Mouse (Mus musculus) cerebellum, postnatal 36 days (tissue): ENCODE data around the gene Dis3.
A peak's percentile ranks its signal among the peaks of the same experiment; 100 is the strongest.

Experiments used
- DNase-seq, 2 experiments: peaks; one replicate each; pipeline ENCODE4 v3.0.0; 2021 to 2022; ENCODE audit warnings: mixed read lengths in 2 of 2

The Dis3 gene

DNA sequence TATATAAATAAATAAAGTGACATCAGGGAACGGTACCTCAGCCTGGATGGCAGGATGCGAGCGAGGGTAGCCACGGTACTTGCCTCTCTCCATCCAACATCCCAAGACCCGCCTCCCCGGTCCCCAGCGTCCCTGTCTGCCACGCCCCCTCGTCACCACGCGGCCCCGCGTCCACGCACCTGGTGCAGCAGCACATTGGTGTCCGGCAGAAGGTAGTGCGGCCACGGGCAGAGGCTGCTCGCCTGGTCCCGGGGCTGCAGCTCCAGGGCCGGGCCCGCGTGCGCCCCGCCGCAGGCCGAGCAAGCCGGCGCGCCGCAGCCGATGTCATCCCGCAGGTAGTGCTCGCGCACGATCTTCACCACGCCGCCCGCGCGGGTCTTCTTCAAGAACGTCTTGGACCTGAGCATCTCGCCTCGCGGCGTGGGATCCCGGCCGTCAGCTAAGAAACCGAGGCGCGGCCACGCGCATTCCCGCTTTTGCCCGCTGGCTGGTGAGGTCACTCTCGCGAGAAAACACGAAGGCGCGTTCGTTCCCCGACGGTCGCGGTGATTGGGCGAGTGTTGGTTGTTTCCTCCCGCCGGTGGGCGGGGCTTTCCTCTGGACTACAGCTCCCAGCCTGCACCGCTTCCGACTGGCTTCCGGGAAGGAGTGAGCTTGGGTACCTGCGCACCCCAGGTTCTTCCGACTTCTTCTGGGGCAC is at the start of gene Dis3, which contains the start of gene Pibf1:
Dis3 (minus strand) TSS at position 504 of the 700 bp plus-strand sequence.
Pibf1 (plus strand) TSS at position 158 of the 700 bp plus-strand sequence.
- peak; percentile 99 for DNase-seq

DNA sequence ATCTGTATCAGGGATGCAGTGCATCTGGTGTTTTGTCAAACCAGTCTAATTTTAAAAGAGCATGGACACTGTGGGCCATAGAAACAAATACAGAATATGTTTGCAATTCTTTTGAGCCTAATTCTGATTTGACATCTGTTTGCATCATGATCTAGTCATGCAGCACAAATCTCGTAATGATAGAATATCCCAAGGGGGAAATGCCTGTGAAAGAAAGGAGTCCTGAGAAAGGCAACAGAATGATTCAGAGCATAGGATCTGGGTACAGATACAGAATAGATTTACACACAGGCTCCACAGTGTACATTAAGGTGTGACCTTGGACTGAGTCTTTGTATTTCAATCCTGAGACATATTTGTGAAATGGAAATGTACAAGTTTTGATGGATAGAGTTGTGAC is 47.3 kb upstream of the Dis3 start:
- no peak for DNase-seq

DNA sequence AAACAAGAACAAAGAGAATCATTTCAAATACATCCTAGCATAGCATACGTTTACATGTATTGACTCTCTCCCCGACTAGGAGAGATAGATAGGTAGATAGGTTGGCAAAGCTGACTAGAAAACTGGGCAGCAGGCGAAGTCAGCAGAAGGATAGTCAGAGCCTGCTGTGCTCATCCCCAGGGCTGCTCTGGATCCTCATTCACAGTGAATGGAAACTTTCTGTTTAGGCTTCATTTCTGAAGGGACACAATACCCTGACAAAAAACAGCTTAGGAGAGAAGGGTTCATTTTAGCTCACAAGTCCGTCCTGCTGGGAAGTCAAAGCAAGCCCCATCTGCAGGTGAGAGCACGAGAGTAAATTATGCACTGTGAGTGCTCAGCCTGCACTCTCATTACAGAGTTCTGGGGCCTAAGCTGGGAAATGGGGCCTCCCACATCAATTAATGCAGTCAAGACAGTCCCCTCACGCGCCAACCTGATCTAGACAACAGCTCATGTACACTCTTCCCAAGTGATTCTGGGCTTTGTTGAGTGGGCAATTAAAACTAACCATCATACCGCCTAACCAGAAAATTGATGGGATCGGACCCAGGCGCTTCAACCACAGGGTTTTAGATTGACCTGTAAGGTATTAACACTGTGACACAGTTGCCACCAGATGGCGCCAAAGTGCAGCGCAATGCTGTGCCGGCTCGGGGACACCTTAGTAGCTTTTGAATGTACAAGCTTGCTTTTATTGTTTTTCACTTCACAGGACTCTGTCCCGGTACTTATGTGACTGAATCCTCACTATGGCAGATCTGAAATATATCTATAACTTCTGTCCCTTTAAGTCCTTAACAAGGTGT is 42.4 kb upstream of the Dis3 start:
- DNase-seq = peak; percentile 83 to 86

DNA sequence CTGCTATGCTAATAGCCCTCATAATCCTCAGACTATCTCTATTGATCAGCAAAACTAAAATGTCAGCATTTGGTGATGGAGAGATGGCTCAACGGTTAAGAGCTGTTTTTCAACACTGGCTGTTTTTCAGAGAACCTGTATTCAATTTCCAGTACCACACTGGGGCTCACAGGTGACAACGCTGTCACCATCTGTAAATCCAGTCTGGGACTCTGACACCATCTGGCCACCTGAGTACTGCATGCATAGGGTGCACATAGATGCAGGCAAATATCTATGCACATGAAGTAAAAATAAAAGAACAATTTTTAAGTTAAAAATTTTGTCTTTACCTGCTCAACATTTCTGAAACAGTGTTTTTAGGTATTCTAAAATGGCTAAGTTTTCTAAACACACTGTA is 40.5 kb upstream of the Dis3 start:
- DNase-seq = peak; percentile 33 to 35

DNA sequence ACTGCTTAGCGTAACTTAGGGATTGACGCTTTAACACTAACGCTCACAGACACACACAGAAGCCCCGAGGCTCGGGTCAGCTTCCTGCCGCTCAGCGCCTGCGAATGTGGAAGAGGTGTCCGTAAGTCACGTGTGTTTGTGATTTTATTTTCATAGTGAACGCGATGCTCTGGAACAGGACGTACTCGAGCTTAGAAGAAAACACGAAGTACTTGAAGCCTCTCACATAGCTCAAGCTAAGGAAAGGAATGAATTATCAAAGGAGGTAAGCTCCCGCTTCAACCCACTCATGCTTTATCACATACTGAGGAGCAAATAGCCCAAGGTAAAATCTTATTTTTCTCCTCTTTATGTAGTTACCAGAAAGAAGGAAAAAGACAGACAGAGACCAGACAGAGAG is 36.7 kb upstream of the Dis3 start:
- DNase-seq = no peak

DNA sequence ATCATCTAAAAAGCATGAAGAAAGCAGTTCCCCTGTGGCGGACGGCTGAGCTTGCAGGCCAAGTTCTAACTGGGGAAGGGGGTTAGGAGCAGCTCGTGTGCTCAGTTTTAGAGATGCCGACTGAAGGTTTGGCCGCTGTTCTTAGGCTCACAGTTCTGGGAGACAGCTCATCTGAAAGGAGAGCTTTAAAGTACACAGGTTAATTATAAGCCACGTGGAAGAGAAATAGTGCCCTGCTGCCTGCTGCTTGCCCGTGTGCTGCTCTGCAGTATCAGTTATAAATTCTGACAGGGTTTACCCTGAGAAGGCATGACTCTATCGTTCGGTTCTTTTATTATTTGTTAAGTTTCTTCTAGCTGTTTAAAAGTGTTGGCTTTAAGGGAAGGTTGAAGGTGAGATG is 36.2 kb upstream of the Dis3 start:
- no peak for DNase-seq

DNA sequence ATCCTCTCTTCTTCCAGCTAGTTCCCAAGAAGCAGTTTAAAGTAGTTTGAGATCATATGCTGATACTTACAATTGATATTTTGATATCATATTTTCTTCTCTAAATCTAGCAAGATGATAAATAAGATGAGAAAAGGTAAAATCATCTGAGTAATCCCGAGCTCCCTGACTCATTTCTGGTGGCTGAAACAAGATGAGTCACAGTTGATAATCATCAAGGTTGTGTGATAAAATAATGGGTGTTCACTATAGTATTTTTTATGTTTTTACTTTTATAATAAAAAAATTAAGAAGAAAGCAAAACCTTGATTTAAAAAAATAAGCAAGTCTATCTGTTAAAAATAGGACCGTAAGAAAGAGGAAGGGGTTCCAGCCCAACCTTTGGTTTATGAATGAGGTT is 34.5 kb upstream of the Dis3 start:
- DNase-seq = no peak

DNA sequence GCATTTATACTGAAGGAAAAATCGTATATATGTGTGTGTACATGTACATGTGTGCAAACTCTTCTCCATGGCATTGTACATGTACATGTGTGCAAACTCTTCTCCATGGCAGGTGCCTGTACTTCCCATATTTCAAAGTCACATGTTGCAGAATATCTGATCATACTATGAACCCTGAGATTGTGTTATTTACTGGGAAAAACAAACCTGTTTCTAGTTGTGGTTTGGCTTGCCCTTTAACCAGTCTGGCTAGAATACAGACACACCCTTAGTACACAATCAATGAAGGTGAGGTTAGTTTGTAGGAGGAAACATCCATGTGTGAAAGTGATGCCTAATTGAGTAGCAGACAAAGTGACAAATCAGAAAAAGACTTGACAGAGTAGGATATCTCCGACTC is 29.5 kb upstream of the Dis3 start:
- no peak for DNase-seq

DNA sequence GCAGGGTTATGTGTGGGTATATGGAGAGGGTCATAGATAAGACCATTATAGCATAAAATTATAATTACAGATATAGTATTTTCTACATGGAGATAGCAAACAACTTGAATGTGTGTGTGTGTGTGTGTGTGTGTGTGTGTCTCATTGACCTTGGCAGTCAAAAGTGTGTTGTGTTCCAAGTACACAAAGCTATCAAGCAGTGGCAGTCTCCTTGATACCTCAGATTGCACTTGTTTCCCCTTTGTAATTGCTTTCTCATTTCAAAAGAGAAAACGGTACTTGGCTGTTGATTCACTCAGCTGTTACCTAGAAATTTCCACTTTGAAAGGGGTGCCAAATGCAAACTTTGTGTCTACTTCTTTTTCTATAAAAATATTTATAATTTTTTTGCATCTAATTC is 27.9 kb upstream of the Dis3 start:
- no peak for DNase-seq

DNA sequence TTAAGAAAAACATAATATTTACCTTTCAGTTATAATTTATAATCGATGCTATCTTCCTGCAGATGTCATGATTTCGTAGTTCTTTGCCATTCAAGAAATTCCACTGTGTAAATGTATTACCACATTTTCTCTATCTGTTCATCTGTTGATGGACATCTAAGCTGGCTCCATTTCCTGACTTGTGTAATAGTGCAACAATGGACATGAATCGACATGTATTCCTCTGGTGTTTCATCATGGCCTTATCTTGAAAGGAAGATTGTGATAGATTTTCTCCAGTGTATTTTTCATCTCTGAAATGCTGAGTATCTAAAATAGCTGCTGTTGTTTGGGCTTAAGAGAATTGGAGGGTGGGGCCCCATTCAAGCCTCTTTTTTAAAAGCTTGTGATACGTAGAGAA is 27.1 kb upstream of the Dis3 start:
- DNase-seq = no peak

DNA sequence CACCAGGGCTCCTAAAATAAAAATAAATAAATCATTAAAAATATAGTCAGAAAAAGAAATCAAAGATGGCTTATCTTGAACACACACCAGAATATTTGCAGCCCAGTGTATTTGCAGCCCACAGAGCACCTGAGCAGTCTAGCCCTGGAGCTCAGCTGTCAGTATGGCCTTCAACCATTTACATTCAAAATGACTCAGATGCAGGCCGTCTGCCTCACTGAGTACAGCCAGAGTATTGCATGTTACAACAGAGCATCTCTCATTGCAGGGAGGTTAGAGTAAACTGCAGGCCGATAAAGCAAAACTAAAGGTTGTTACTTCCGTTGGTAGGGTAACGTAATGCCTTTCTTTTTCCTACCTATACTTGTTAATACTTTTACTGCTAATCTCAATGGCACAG is 24.5 kb upstream of the Dis3 start:
- no peak for DNase-seq

DNA sequence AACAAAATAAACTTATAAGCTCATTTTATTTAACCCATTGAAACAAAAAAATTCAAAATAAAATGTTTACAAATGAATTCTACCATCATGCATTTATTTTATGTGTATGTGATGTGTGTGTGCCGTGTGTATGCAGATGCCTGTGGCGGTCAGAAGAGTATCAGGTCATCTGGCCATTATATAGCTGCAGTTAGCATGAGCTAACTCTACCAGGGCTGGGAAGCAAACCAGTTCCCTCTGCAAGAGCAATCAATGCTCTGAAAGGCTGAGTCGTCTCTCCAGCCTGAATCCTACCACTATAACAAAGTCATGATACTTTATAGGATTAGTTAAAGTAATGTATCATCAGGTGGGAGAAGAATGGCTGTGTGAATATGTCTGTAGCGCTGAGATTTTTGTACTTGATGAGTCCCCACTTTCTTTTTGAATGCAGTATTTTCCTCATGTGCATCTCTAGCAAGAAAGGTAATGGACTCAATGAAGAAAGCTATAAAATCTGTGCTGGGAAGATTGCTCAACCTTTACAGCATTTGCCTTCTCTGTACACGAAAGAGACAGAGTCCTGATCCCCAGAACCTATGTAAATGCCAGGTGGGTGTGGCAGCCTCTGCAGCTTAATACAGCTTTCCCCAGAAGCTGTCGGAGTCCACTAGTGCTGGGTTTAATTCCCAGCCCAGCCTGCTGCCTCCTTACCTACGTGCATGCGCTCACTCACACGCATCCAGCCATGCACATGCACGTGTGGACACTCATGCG is 22.2 kb upstream of the Dis3 start:
- DNase-seq = no peak

DNA sequence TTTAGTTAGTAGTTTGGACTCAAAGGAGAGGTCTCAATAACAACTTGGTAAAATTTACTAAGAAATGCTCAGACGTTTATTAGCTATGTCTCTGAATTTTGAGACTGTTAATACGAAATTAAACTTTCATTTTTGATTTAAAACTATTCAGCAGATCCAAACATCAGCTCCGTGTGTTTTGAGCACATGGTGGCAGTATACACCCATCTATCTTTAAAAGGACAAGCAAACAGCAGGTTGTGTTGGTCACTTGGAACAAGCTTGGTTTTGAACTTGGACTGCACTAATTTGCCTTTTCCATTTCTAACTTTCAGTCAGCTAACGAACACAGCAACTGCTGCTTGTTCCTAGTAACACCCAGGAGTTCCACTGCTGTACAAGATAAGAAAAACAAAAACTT is 18.0 kb upstream of the Dis3 start:
- no peak for DNase-seq

DNA sequence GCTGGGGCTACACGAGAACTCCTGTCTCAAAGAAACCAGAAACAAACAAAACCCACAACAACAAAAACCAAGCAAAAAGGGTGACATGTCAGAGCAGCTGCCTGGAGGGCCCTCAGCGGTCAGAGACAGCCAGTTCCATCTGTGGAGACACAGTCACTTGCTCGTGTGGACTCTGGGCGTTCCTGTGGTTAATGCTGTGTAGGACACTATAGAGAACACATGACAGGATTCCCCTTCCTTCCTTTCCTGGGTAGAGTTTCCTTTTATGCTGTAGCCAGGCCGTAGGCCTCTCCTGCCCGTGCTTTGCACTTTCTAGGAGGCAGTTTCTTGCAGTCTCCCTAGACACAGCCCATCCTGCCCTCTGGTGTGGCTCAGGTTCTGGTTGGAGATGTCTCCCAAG is 9.2 kb upstream of the Dis3 start:
- DNase-seq = no peak

DNA sequence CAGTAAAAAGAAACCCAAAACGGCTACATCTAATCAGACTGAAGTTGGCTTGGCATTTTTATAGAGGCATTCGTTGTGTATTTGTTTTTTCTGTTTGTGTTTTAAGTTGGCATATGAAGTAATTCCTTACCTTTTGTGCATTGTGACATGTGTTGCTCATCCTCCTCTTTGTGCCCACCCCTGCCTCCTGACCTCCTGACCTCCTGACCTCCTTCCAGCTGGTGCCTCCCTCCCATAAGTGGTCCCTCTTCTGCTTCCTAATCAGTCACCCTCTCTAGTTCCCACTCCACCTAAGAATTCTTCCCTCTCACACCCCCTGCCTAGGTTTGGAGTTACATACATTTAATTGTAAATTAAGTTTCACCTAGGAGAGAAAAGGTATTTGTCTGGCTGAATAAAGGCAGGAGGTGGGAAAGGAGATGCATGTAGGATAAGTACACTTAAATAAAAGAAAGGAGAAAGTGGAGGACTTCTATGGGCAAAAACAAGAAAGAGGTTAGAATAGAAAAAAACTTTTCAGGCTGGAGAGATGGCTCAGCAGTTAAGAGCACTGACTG is 8.1 kb upstream of the Dis3 start:
- DNase-seq = no peak

DNA sequence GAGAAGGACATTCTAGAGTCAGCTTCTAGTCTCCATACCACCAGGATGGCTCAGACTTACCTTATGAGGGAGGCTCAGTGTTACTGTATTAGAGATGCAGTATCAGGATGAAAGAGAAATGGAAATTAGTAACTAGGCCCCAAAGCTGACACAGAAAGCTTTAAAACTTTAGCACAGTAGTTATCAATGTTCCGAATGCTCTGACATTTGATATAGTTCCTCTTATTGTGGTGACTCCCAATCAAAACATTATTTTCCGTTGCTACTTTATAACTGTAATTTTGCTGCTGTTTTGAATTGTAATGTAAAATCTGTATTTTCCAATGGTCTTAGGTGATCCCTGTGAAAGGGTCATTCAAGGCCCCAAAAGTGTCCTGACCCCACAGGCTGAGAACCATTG is 7.1 kb upstream of the Dis3 start:
- no peak for DNase-seq

DNA sequence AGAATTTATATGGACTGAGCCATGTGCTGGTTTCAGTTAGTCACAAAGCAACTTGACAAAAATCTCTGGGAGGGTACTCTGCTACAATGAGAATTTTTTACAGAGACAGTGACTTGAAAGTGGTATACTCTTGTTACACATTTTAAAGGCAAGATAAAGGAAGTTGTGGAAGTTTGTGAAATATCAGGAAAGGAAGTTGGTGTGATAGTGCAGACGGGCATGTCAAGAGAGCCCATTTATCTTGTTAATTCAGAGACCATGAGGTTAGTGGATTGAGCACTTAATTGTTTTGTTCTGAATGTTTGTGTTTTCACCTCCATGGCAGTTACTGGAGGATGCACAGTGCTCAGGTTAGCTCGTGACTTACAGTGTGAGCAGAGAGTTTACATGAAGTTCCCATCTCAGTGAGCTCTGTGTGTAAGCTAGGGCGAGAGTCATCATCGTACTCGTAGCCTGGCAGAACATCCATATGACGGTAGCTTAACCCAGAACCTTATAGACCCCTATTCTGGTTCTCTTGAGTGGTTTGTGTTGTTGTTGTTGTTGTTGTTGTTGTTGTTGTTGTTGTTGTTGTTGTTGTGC is 5.1 kb upstream of the Dis3 start:
- DNase-seq = no peak

DNA sequence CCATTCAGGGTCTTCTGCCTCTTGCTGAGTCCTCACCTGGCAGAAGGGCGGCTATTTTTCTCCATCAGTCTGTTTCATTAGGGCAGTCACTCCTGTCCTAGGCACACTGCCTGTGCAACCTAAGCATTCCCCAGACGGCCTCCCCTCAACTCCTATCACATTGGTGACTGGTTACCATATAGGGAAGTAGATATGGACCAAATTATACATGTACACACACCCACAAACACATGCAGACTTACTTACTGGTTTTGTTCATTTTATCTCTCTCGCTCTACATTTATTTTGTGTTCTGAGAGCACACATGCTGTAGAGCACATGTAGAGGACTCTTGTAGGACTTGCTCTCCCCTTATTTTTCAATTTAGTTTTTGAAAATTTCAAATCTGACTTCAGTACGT is 3.5 kb upstream of the Dis3 start:
- no peak for DNase-seq

DNA sequence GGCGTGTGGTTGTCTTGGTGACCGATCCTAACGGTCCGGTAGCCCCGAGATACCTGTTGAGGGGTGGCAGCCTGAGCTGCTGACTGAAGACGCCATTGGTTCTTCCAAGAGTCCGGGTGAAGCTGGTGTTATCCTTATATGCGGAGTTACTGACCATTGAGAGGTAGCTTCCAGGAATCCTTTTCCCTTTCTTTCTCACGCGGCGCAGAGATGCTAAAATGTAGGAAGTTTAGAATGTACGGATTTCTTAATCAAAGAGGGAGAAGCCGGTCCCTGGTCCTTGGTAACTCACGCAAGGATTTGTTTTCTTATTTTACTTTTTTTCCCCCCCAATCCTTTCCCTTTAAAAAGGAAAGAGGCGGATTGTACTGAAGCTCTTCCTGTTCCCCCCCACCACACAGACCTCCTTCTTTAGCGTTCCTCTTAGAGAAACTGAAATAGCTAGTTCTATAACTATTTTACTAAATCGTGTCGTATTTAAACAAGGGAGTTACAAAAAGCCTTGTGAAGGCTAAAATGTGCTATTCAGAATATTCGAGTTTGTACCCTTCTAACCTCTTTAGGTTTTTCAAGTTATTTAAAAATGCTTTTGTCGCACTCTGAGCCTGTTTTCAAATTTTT is 507 bp upstream of the Dis3 start:
- no peak for DNase-seq

DNA sequence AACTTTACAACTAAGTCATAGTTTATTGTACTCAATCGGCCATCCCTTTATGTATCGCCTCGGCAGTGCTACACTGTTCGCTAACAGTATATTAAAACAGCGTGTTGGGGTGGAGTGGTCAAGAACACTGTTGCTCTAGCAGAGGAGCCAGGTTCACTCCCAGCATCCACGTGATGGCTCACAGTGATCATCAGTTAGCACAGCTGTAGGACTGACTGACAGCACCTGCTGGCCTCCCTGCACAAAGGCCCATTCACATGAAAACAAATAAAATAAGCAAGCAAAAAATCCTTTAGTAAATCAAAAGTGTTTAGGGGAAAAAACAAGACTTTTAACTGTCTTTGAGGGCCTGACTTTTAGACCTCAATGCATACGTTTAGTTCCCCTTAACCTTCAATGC is 10.6 kb downstream of the Dis3 start:
- DNase-seq = no peak

DNA sequence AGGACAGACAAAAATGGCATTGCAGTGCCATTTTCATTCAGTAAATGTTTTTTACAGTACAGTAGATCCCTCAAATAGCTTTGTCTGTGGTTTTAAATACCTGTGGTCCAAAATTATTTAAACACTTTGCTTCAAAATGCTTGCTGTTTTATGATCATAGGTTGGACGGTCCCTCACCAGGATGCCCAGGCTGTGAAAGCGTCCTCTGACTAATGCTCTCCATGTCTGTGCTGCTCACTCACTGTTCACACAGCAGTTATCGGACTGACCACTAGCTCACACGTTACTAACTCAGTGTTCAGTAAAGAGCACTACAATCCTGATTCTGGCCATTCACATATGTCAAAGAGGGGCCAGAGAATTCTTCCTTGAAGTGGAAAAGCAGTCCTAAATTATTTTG is 28.4 kb downstream of the Dis3 start:
- no peak for DNase-seq

DNA sequence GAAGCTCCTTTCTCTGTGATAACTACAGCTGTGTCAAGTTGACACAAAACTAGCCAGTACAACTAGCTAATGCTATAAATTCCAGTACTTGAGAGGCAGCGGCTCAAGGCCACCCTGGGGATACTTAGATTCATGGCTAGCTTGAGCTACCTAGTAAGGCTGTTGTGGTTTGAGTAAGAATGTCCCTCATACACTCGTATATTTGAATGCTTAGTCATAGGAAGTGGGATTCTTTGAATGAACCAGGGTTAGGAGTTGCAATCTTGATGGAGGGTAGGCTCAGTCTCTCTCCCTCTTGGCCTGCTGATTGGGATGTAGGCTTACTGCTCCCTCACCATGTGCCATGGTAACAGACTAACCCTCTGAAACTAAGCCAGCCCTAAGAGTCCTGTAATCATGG is 36.5 kb downstream of the Dis3 start:
- no peak for DNase-seq

DNA sequence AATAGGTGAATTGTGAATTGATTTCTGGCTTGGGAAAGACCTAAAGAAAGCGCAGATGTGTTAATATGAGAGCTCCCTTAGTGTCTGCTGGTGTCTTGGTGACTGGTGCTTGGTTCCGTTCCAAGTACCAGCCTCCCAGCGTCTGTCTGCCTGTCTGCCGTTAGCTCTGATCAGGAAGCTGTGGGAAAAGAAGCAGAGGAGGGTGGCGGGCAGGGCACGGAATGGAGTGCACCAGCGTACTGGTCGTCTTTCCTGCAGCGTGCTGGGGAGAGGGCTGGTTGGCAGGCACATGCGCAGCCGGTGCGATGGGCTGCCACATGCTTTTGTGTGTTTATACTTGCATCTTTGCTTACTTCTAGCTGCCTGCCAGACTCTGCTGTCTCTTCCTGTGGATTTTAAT is 39.0 kb downstream of the Dis3 start:
- DNase-seq = peak; percentile 5 to 9
